Mouse (Mus musculus) 3134 (cell line): Measurements from ENCODE around the gene Fut7.

ENCODE experiments used
- DNase-seq: peaks from one replicate; pipeline ENCODE4 v3.0.0-alpha.2; 2011; ENCODE audit warnings: low spot score; ENCODE audit not compliant: insufficient read length; ENCODE audit errors: extremely low read depth

Fut7 gene

DNA sequence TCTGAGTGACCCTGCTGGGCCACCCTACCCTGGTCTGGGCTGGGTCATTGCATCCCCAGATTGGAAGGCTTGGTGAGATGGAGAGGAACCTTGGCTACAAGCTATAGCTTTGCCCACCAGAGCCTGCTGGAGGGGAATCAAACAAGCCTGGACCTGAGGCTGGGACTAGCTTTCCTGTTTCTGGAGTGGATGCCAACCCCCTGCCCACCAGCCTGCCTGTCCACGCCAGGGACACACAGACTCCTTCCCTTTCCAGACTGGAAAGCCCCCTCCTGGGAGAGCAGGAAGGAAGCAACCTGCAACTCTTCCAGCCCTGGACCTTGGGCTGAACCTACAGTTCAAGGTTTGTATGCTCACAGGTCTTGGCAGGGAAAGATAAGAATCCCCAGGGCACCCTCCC is 559 bp downstream of the Fut7 start:
- no peak for DNase-seq

DNA sequence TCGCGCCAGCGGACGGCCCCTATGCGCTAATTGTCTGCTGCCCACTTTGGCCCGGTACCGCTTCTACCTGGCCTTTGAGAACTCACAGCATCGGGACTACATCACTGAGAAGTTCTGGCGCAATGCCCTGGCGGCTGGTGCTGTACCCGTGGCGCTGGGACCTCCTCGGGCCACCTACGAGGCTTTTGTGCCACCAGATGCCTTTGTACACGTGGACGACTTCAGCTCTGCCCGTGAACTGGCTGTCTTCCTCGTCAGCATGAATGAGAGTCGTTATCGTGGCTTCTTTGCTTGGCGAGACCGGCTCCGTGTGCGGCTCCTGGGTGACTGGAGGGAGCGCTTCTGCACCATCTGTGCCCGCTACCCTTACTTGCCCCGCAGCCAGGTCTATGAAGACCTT is 2.4 kb downstream of the Fut7 start:
- no peak for DNase-seq

DNA sequence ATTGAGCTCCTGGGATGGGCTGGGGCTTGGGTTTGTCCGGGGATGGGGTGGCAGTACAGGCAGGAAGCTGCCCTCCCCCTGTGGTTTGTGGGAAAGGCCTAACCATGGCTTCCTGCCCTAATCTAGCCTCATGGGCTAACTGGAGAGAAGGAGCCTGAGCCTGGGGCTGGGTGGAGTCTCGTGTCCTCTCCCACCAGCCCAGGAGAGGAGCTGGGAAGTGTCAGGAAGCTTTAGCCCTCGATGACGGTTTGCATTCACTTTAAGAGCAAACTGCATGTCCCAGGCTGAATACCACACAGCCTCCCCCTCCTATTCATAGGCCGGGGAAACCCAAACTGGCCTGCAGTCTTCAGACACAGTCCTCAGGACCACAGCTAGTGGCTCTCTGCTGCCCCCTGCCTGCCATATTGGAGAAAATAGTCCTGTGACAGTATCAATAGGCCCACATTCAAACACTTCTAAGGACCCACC is 3.7 kb downstream of the Fut7 start:
- DNase-seq: peak; percentile 78

DNA sequence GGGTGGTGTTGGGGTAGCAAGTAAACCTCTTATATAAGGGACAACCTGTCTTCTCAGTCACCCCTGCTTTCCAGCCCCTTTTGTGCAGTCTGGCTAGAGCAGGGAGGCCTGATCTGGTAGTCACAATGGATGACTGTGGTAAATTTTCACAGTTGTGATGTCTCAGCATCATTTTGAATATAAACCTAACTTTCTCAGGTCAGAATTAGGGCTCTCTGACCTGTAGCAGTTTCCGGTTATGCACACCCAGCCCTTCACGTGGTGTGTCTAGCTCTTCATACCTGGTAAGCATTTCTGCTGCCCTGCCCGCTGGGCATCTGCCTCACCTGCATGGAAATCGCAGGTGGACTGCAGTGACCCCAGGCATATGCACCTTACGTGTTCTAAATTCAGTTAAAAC is 4.2 kb downstream of the Fut7 start:
- no peak for DNase-seq

DNA sequence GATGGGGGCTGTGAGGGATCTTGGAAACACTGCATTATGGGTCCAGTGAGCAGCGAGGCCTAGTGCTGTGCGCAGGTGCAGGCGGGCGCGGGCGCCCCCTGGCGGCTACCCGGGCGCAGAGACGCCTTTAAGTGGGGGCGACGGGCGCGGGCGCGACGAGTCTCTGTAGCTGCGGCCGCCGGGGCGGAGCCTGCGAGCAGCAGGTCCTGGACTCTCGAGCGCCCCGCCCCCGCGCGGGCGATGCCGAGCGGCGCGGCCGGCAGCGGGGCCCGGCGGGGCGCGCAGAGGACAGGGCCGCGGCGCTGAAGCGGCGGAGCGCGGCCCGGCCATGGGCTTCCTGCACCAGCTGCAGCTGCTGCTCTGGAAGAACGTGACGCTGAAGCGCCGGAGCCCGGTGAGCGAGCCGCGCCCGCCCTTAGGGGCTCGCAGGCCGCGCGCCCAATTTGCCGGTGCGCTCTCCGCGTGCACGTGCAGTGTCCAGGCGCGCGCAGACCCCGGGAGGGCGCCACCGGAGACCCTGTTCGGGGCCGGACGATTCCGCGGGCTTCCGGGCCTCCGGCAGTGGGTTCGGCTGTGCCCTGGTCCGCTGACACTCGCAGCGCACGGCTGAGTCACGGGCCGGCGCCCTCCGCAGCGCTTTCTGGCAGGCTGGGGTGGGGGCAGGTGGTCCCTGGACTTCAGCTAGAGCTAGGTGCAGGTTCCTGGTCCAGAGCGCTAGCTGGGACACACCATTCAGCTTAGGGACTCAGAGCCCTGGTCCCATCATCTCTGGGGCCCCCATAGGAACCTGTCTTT is 5.6 kb downstream of the Fut7 start, which contains the start of gene Abca2:
Gene Abca2 (plus strand): TSS at position 262 of the 795 bp plus-strand sequence.
- peak; percentile 94 for DNase-seq

DNA sequence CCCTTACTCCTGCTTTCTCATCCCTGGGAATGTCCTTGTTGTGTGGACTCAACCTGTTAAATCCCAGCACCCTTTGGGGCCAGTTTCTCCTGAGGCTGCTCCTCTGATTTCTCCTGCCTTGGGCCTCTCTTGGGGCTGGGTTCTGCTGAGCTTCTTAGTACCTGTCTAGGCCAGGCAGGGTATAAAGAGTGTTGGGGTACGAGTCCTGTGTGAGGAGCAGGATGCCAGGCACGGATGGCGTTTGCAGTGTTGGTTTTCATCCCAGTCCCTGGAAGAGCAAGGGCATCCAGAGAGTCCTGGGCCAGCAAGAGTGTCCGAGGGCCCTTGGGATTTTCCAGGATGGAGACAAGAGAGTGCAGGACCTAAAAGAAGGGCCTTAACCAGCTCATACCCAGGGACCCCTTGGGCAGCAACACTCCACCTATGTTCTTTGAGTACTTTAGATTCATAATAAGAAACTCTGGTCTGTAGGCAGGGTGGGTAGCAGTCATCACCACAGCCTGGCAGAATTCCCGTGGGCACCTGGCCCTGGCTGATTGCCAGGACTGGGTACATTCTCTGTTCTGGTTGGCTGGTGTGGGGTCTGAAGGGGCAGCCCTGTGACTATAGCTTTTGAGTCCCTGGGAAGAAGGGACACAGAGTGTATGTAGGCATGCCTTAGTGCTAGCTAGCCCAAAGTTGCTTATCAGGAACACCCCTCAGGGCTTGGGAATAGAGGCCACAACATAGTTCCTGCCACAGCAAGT is 6.5 kb downstream of the Fut7 start:
- no peak for DNase-seq

DNA sequence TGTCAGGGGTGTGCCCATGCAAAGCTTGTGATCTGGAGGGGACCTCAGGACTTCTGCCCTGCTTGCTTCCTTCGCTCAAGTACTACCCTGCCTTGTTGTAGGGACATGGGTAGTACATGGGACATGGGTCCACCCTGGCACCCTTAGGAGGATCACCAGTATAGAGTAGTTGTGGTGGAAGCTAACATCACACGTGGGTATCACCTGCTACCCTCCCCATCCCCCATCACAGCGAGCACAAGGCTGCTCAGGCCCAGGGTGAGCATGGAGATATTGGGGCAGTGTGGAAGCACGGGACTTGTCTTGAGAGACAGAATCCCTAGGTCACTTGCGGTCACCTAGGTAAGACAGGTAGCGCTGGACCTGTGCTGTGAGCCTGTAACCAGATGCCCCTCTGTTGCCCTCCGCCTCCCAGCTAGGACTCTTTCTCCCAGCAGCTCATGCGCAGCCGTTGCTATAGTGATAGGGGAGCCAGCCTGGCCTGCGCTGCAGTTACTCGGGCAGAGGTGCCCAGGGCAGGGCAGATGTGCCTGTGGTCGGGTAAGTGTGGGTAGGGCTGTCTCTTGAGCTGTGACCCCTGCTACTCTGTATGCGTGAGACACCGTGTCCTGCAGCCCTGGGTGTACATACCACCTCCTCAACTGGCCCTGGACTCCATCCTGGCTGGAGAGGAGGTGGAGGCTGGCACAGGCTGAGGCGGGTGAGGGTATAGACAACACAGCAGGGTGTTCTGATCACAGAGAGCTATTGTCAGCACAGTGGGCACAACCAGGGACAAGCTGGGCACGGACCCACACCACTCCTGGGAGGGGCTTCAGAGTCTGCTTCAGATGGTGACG is 7.5 kb downstream of the Fut7 start:
- DNase-seq: no peak

DNA sequence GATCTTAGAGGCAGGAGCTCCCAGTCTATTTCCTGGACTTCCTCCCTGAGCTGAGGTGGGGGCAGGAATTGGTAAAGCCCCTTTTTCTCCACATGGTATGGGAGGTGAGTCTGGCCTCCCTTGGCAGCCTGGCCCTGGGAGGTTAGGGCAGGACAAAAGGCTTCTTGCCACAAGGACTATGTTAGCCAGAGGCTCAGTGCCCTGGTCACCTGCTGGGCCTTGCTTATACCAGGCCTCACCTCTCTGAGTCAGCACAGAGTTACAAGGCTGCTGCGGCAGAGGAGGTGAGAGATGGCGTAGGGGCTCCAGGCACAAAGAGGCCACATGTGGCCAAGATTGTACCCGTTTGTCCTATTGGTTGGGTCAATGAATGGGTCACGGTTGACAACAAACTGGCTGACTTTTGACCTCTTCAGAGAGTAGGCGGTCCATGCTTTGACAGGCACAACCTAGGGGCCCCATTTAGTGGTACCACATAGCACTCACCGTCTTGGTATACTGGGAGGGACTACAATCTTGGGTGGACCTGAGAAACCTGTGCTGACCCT is 8.3 kb downstream of the Fut7 start:
- DNase-seq: no peak

DNA sequence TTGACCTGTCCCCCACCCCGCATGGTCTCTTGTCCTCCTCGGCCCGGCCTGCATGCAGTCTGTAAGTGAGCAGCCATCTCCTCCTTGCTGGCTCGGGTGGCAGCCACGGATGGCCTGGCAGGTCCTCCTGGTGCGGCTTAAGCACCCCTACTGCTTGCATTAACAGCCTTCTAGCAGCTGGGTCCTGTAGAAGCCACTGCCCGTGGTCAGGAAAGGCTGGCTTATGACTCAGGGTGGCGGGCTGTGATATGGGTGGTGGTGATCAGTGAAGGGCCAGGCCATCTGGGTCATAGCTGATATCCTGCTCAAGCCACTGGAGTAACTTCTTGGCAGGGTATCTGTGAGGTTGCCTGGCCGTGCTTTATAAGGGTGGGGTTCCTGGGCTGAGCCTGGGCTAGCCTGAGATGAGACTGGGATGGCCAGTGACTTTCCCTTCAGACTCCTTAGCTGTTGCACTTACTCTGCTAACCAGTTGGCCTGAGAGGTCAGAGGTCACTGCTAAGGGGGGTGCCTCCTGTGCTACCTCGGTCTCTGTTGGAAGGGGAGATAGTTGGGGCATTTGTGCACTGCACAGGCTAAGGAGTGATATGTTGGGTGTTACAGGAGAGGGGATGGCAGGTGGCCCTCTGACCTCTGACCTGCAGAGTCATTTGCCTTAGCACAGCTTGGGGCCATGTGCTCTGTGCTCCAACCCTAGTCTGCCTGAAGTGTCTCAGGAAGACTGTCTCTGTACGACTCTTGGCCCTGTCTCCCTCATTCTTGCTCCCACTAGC is 9.4 kb downstream of the Fut7 start:
- DNase-seq: no peak

DNA sequence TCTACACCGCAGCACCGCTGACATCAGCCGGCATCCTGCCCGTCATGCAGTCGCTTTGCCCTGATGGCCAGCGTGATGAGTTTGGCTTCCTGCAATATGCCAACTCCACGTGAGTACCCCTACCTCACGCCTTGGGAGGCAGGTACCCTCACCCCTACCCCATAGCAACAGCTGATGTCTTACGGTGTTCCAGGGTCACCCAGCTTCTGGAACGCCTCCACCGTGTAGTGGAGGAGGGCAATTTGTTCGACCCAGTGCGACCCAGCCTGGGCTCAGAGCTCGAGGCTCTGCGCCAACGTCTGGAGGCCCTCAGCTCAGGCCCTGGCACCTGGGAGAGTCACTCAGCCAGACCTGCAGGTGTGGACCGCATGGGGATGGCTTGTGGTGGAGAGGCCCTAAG is 10.0 kb downstream of the Fut7 start:
- DNase-seq: no peak

DNA sequence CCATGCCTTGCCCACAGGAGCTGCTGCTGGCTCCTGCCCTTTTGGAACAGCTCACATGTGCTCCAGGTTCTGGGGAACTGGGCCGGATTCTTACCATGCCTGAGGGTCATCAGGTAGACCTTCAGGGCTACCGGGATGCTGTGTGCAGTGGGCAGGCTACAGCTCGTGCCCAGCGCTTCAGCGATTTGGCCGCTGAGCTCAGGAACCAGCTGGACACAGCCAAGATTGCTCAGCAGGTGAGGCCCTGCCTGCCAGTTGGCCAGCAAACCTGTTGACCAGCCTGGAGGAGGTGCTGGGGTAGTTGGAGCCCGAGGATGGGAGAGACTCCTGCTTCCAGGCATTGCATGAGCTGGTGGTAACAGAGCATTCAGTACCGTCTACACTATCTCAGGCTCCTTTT is 11.2 kb downstream of the Fut7 start:
- no peak for DNase-seq

DNA sequence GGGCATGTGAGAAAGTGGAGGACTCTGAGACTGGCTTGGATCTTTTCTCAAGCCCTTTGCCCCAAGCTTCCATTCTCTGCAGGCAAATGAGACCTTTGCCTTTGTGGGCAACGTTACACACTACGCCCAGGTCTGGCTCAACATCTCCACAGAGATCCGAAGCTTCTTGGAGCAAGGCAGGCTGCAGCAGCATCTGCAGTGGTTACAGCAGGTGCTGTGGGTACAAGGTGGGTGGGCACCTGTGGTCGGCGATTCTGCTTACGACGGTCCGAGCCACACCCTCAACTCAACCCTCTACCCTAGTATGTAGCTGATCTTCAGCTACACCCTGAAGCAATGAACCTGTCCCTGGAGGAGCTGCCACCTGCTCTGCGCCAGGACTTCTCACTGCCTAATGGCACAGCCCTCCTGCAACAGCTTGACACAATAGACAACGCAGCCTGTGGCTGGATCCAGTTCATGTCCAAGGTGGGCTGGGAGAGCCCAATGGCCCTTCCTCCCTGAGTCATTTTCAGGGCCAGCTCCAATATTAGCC is 13.3 kb downstream of the Fut7 start:
- no peak for DNase-seq

DNA sequence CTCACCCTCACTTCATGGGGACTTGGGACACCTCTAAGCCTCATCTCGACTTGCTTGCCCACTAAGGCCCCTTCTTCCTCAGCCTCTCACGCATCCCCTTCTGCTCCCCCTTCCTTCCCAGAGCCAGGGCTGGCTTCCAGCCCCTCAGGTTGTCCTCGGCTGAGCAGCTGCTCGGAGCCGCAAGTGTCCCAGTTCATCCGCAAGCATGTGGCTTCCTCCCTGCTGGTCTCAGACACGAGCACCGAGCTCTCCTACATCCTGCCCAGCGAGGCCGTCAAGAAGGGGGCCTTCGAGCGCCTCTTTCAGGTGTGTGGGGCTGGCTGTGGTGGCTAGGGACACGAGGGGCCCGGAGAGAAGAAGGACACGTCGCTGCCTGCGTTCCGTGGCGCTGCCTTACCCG is 18.0 kb downstream of the Fut7 start:
- no peak for DNase-seq

DNA sequence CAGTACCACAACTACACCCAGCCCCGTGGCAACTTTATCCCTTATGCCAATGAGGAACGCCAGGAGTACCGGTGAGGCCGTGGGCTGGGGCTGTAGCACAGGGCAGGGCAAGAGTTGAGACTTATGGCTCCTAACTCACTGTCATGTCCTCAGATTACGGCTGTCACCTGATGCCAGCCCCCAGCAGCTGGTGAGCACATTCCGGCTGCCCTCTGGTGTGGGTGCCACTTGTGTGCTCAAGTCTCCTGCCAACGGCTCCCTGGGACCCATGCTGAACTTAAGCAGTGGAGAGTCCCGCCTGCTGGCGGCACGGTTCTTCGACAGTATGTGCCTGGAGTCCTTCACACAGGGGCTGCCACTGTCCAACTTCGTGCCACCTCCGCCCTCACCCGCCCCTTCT is 19.6 kb downstream of the Fut7 start:
- no peak for DNase-seq

DNA sequence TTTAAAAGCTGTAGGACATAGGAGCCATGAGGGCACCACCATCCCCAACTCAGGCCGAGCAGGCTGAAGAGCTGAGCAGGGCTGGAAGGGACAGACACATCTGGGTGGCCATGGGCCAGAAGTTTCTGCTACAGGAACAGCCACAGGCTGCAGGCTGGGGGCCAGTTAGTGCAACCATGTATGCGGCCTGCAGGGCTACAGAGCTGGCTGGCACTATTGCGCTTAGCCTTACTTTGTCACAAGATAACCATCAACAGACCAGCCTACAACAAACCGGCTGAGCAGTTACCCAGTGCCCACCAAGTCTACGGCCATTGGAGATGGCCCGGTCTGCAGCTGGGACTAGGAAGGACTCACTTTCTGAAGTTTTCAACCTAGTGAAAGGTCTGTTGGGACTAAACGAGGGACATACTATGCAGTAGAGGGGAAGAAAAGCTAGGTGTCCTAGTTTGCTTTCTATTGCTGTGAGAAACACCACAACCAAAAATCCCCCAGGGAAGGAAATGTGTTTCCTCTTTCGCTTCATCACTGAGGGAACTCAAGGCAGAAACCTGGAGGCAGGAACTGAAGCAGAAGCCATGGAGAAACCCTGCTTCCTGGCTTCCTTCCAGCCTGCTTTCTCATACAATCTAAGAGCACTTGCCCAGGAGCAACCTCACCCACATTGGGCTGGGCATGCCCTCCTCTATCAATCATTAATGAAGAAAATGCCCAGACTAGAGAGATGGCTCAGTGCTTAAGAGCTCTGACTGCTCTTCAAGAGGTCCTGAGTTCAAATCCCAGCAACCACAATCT is 28.0 kb downstream of the Fut7 start:
- DNase-seq: no peak

DNA sequence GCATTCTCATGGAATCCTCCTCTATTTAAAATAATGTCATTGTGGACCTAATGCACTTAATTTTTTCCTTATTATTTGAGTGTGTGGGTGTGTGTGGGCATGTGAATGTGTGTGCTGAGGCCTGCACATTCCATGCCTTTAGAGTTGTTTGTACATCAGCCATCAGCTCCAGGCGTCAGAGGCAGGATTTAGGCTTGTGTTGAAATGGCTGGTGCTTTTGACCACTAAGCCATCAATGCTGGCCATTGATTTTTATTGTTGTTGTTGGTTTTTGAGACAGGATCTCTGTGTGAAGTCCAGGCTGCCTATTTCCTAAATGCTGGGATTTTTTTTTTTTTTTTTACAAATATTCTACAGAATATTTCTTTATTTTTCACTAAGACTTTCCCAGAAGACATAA is 29.9 kb downstream of the Fut7 start:
- DNase-seq: no peak

DNA sequence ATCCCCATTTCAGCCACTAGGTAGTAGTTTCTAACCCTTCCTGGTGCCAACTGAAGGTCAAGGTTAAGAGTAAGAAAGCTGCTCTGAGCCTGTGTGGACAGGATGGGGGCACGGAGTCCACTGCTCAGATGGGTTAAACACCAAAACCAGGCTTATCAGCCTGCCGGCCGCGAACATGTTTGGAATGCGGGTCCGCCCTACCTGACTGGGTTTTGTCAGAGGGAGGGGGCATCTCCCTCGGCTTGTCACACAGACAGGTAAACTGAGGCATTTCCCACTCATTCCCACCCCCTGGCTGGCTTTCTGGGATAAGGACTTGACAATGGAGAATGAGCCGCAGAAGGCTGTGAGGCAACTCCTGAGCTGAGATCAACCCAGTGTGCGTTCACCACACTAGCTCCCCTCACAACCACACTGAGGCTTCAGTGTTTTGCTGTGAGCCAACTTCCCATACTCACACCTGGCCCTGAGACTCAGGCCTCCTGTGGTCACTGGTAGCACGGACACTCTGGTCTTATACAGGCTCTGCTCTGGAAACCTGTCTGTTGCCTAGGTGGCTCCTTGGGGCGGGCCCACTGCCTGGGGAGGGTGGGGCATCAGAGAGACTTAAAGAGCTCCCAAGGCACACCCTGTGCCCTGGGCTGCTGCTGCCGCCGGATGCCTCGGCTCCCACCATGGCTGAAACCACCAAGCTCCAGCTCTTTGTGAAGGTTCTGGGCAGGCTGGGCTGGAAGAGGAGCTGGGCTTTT is 33.3 kb downstream of the Fut7 start, which contains the start of gene Clic3:
Gene Clic3 (plus strand): TSS at position 634 of the 749 bp plus-strand sequence.
- DNase-seq: no peak
